Mouse (Mus musculus) C3H10T1/2 (cell line): ENCODE results near the gene Vps37d. TPM values are rescaled to one million over a fixed set of nuclear protein-coding genes. Genes with fewer than 3 reads are reported as not detected.

Experiments
- polyA plus RNA-seq, 2 experiments: library from polyadenylated mRNA; unstranded; fragments of >200 nt; fragmentation: generic; extraction: Trizol; gene quantifications; one replicate each; pipeline ENCODE4 v1.2.1; 2012; ENCODE audit warnings: missing spikeins in 2 of 2

The Vps37d gene
- polyA plus RNA-seq = 10 to 100 TPM in 1 of 2 experiments, 1 to 10 TPM in 1; 4.9 to 16.4 TPM

GRCm38 (mm10) chr5:135077564-135078481 lies at the start of gene Vps37d:
Gene Vps37d (minus strand): TSS chr5:135078266.

GRCm38 (mm10) chr5:135089653-135090052 lies 11.6 kb upstream of the Vps37d start, which contains the start of gene Mlxipl:
Gene Mlxipl (plus strand): TSS chr5:135089890.

DNA sequence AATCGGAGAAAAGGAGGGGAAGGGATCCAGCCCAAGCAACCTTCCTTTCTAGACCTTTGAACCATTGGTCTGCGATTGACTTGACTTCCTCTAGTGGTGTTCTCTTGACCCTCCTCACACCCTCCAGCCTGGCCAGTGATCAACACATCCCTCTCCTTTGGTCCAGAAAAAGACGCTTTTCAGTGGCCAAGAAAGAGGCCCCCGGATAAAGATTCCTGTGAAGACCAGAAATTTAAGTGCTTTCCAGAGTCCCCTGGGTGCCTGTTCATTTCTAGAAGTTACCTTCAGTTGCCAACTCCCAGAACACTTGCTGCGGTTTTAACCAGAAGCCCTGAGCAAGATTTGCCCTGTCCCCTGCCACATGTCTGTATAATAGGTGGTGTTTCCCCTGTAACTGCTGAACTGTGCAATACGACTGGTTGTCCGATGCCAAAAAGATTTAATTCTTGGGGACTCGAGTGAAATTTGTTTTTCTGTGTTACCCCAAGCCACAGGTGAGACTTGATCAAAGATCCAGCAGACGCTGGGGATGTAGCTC lies 13.1 kb downstream of the Vps37d start, which contains the start of gene Bud23:
TSS of gene Bud23 (minus strand) at position 51 of the 538 bp plus-strand sequence.

GRCm38 (mm10) chr5:135063629-135064381 lies 14.3 kb downstream of the Vps37d start, which contains the start of gene Dnajc30:
Gene Dnajc30 (plus strand): TSS chr5:135064202.

GRCm38 (mm10) chr5:135023344-135024173 lies 54.5 kb downstream of the Vps37d start, which contains the start of gene Stx1a:
Gene Stx1a (plus strand): TSS chr5:135023482.

Other genes with a start within 250 kb of the Vps37d start
- not detected for gene Tmem270, start 171.5 kb downstream of the Vps37d start, polyA plus RNA-seq
- gene Cldn13, start 162.7 kb downstream of the Vps37d start, polyA plus RNA-seq = not detected
- 10 to 100 TPM in 1 of 2 experiments, 1 to 10 TPM in 1; 4.0 to 32.3 TPM for gene Mettl27, start 145.9 kb downstream of the Vps37d start, polyA plus RNA-seq
- gene Cldn4, start 131.3 kb downstream of the Vps37d start, polyA plus RNA-seq = not detected
- gene Cldn3, start 92.1 kb downstream of the Vps37d start, polyA plus RNA-seq = not detected
- 10 to 100 TPM; 30.4 to 30.8 TPM for gene Abhd11, start 69.1 kb downstream of the Vps37d start, polyA plus RNA-seq
- 1 to 10 TPM; 1.6 to 5.4 TPM for gene Stx1a, start 54.8 kb downstream of the Vps37d start, polyA plus RNA-seq
- 10 to 100 TPM; 23.6 to 34.4 TPM for gene Dnajc30, start 14.1 kb downstream of the Vps37d start, polyA plus RNA-seq
- gene Bud23, start 13.3 kb downstream of the Vps37d start, polyA plus RNA-seq = 10 to 100 TPM; 29.7 to 34.2 TPM
- gene Mlxipl, start 11.6 kb upstream of the Vps37d start, polyA plus RNA-seq = not detected
- 10 to 100 TPM in 1 of 2 experiments, 1 to 10 TPM in 1; 6.8 to 10.3 TPM for gene Tbl2, start 71.4 kb upstream of the Vps37d start, polyA plus RNA-seq
- 10 to 100 TPM; 44.8 to 53.4 TPM for gene Bcl7b, start 90.0 kb upstream of the Vps37d start, polyA plus RNA-seq
- gene Baz1b, start 109.0 kb upstream of the Vps37d start, polyA plus RNA-seq = 10 to 100 TPM in 1 of 2 experiments, 1 to 10 TPM in 1; 3.9 to 29.9 TPM
- 1 to 10 TPM in 1 of 2 experiments, under 1 TPM in 1; 0.63 to 6.3 TPM for gene Fzd9, start 173.0 kb upstream of the Vps37d start, polyA plus RNA-seq